Mouse (Mus musculus) cerebral cortex, adult 2 months (tissue): ENCODE data around the gene Klrb1f.

Source experiments
- WGBS: fragments of 180-500 bp; shearing (Covaris S2); methylation state at CpG from one replicate; pipeline ENCODE4 v1.1.7; 2018; 5-methylcytosine and 5-hydroxymethylcytosine counted together

Gene Klrb1f

GRCm38 (mm10) chr6:129049596-129050251 lies 4.0 kb downstream of the Klrb1f start:
- 10% methylated on average over 8 of the region's 8 CpGs for WGBS

- 92% methylated on average over 3 of the region's 3 CpGs for WGBS
Measured at GRCm38 (mm10) chr6:129051086-129051485, 5.4 kb downstream of the Klrb1f start.

GRCm38 (mm10) chr6:129051731-129052130 lies 6.0 kb downstream of the Klrb1f start:
- 61% methylated on average over 5 of the region's 5 CpGs for WGBS

- WGBS = 88% methylated on average over 3 of the region's 3 CpGs
Measured at GRCm38 (mm10) chr6:129056237-129056636, 10.5 kb downstream of the Klrb1f start.

- 47% methylated on average over 3 of the region's 3 CpGs for WGBS
Measured at GRCm38 (mm10) chr6:129065407-129065806, 19.7 kb downstream of the Klrb1f start.

- WGBS = 81% methylated on average over 3 of the region's 3 CpGs
Measured at GRCm38 (mm10) chr6:129065857-129066256, 20.2 kb downstream of the Klrb1f start.

GRCm38 (mm10) chr6:129066986-129067385 lies 21.3 kb downstream of the Klrb1f start:
- 46% methylated on average over 1 of the region's 1 CpGs for WGBS

GRCm38 (mm10) chr6:129085098-129085497 lies 39.4 kb downstream of the Klrb1f start:
- 69% methylated on average over 6 of the region's 6 CpGs for WGBS

- 78% methylated on average over 2 of the region's 2 CpGs for whole genome bisulfite sequencing
Measured at GRCm38 (mm10) chr6:129086031-129086430, 40.3 kb downstream of the Klrb1f start.

- 77% methylated on average over 1 of the region's 1 CpGs for WGBS
Measured at GRCm38 (mm10) chr6:129088161-129088560, 42.5 kb downstream of the Klrb1f start.

- WGBS = 97% methylated on average over 8 of the region's 8 CpGs
Measured at GRCm38 (mm10) chr6:129088596-129088995, 42.9 kb downstream of the Klrb1f start.

GRCm38 (mm10) chr6:129097929-129098328 lies 52.2 kb downstream of the Klrb1f start:
- WGBS = 55% methylated on average over 1 of the region's 1 CpGs

GRCm38 (mm10) chr6:129100794-129101193 lies 55.1 kb downstream of the Klrb1f start, which contains the start of gene Clec2e:
Gene Clec2e, minus strand, starts transcription at chr6:129100913.
- 85% methylated on average over 1 of the region's 1 CpGs for WGBS

- WGBS = 90% methylated on average over 1 of the region's 1 CpGs
Measured at GRCm38 (mm10) chr6:129101604-129102003, 55.9 kb downstream of the Klrb1f start.

- 79% methylated on average over 4 of the region's 4 CpGs for WGBS
Measured at GRCm38 (mm10) chr6:129102858-129103555, 57.3 kb downstream of the Klrb1f start.
